30 mouse cellular contexts compared by ENCODE assay signal in the genomic region with DNA sequence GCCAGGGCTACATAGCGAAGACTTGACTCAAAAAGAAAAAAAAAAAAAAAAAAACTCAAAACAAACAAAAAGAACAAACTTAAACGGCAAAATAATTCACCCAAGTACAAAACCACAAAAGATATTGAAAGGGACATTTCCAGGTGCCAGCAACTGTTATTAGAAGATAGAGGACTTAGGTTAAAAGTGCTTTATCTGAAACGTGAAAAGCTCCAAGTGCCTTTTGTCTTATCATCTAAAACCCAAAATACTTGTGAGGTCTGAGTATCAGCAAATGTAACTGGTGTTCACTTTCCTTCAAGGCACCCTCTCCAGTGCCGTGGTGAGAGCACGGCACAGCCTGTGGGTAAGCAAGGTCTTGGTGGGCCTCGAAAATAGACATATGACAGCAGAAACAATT. TPM values are rescaled to one million over a fixed set of nuclear protein-coding genes. Genes with fewer than 3 reads are reported as not detected.
DNase-seq lines count a peak whose midpoint lies in the region; ATAC-seq lines count a peak whose summit lies in the region.
"Had no signal": no experiment of that assay in that cellular context is flagged by ENCODE, and none has a peak within 500 bp of the region (broad histone marks: within the 10 kb centered on the region; RNA-seq: fewer than 3 reads in every experiment).

No protein-coding gene starts in this region.

- DNase-seq in MEL-GATA-1-ER (ENCODE audit: extremely low read depth, low read depth) = peak; percentile 79
- DNase-seq in liver, embryonic 13.5 days = no peak
- DNase-seq in embryo, embryonic 10.5 days (ENCODE audit: low spot score) = no peak
- no peak for DNase-seq in right cerebral cortex, postnatal 14 days
- DNase-seq in adrenal gland, adult 2 months = no peak
- DNase-seq: B cell, adult 2 months; cerebellum, adult 18-20 months; cerebellum, postnatal 14 days; embryo, embryonic 11 days; kidney, adult 2 months; kidney, postnatal 14 days; layer of hippocampus, postnatal 36 days; lung, adult 2 months; lung, postnatal 14 days; right cerebral cortex, adult 18-20 months; thymus, adult 2 months had no signal

- WGBS in liver, embryonic 13.5 days (ENCODE audit: insufficient replicate concordance) = 26% methylated on average over 6 of the region's 6 CpGs

- H3K27ac ChIP-seq in liver, embryonic 13.5 days = peak overlapping the region; percentile 88
- H3K27ac ChIP-seq: embryonic facial prominence, embryonic 13.5 days; heart, embryonic 10.5 days; hindbrain, embryonic 15.5 days; layer of hippocampus, adult 2 months; limb, embryonic 12.5 days had no signal

- H3K9ac ChIP-seq in liver, embryonic 13.5 days = no peak overlapping the region
- H3K9ac ChIP-seq: embryonic facial prominence, embryonic 13.5 days; hindbrain, embryonic 15.5 days; limb, embryonic 12.5 days; stomach, embryonic 15.5 days had no signal

- peaks cover 28% of the 10 kb centered on the region for H3K4me1 ChIP-seq in liver, embryonic 13.5 days (replicated peaks)
- H3K4me1 ChIP-seq: hindbrain, embryonic 15.5 days; limb, embryonic 12.5 days; stomach, embryonic 15.5 days had no signal

- ATAC-seq in common myeloid progenitor, adult 5-6 weeks (replicated peaks; ENCODE audit: low read depth, poor library complexity, severe bottlenecking) = peak; percentile 72
- ATAC-seq in liver, embryonic 13.5 days (ENCODE audit: low read depth) = peak; percentile 86
- peak; percentile 86 for ATAC-seq in megakaryocyte progenitor cell, adult 5-6 weeks (replicated peaks; ENCODE audit: poor library complexity)
- ATAC-seq: forebrain, embryonic 14.5 days; midbrain, embryonic 16.5 days had no signal

- H3K27me3 ChIP-seq in liver, embryonic 13.5 days = no peaks in the 10 kb centered on the region
- H3K27me3 ChIP-seq: CH12.LX; embryonic facial prominence, embryonic 13.5 days; hindbrain, embryonic 15.5 days; limb, embryonic 12.5 days; megakaryocyte, embryonic 14.5 days; stomach, embryonic 15.5 days had no signal

- no peaks in the 10 kb centered on the region for H3K9me3 ChIP-seq in liver, embryonic 13.5 days (replicated peaks)
- H3K9me3 ChIP-seq: embryonic facial prominence, embryonic 13.5 days; heart, embryonic 10.5 days; hindbrain, embryonic 15.5 days; limb, embryonic 12.5 days; megakaryocyte, embryonic 14.5 days; stomach, embryonic 15.5 days had no signal

- H3K36me3 ChIP-seq in liver, embryonic 13.5 days = peaks cover 50% of the 10 kb centered on the region

- H3K4me3 ChIP-seq in liver, embryonic 13.5 days (replicated peaks) = no peak overlapping the region
- H3K4me3 ChIP-seq: embryonic facial prominence, embryonic 13.5 days; heart, embryonic 10.5 days; hindbrain, embryonic 15.5 days; layer of hippocampus, adult 2 months; limb, embryonic 12.5 days; myocyte; stomach, embryonic 15.5 days had no signal

- H3K4me2 ChIP-seq in liver, embryonic 13.5 days = 0 out of 2 replicates have a peak overlapping the region, but pooled peaks have one; percentile 34
- H3K4me2 ChIP-seq: embryonic facial prominence, embryonic 13.5 days; hindbrain, embryonic 15.5 days; limb, embryonic 12.5 days; stomach, embryonic 15.5 days had no signal

RNA-seq across cellular contexts. Expression of gene Uap1, which starts 26.2 kb away (rescaled TPM):
- total RNA-seq in common myeloid progenitor, adult 5-6 weeks (2017) = 64.9 and 91.7 TPM in 2 replicates
- 34.8 and 41.5 TPM in 2 replicates for polyA plus RNA-seq in liver, embryonic 13.5 days (2015; fragmentation: Nextera tagmentation; extraction: Ambion mirVana)
- total RNA-seq in megakaryocyte progenitor cell, adult 5-6 weeks (2015) = 89.7 and 105 TPM in 2 replicates
- total RNA-seq in megakaryocyte progenitor cell, adult 5-6 weeks (2017) = 62.0 and 74.7 TPM in 2 replicates
- 10 to 100 TPM; 42.3 to 47.2 TPM for total RNA-seq in adrenal gland, adult 2 months (2021)
- 7.0 and 7.5 TPM in 2 replicates for polyA plus RNA-seq in adrenal gland, adult 2 months (2012; rRNA removed)

RNA-seq across cellular contexts. Expression of gene Ddr2, which starts 38.0 kb away (rescaled TPM):
- total RNA-seq in common myeloid progenitor, adult 5-6 weeks (2017) = not detected in 2 replicates
- 1.7 and 2.0 TPM in 2 replicates for polyA plus RNA-seq in liver, embryonic 13.5 days (2015; fragmentation: Nextera tagmentation; extraction: Ambion mirVana)
- total RNA-seq in megakaryocyte progenitor cell, adult 5-6 weeks (2015) = not detected in 2 replicates
- total RNA-seq in megakaryocyte progenitor cell, adult 5-6 weeks (2017) = not detected in 2 replicates
- 10 to 100 TPM; 17.2 to 23.0 TPM for total RNA-seq in adrenal gland, adult 2 months (2021)
- 2.7 and 3.3 TPM in 2 replicates for polyA plus RNA-seq in adrenal gland, adult 2 months (2012; rRNA removed)
- total RNA-seq: hematopoietic stem cell, adult 5-6 weeks had no signal

Comparison
In these comparisons a context has a peak if more than half of its experiments do, and no peak if none do; other contexts are left out.
1. RNA of gene Ddr2, which starts 38.0 kb away (total RNA-seq): 17.2 to 23.0 TPM in adrenal gland, adult 2 months; not detected in common myeloid progenitor, adult 5-6 weeks and not detected in megakaryocyte progenitor cell, adult 5-6 weeks; every median in the first group is over 10 times any median in the second.
2. Peak in every context shown above with its lines, with median percentiles within 50 percentile points of each other: ATAC-seq.